Mouse (Mus musculus) erythroblast, embryonic 14.5 days (primary cell): ENCODE measurements around the gene Mup12. TPM values are rescaled to one million over a fixed set of nuclear protein-coding genes. Genes with fewer than 3 reads are reported as not detected.
"Not testable (repeated sequence)": the region's sequence is repeated elsewhere in the genome, so short reads cannot be mapped to it uniquely, and the experiment has no call there.

Experiments
- H3K27me3 ChIP-seq: 2 replicates; pipeline ENCODE4 v1.6.1; 2012; ENCODE audit warnings: inconsistent platforms; ENCODE audit not compliant: control insufficient read depth
- H3K36me3 ChIP-seq: 2 replicates; pipeline ENCODE4 v1.6.1; 2012; ENCODE audit warnings: mild to moderate bottlenecking, inconsistent platforms; ENCODE audit not compliant: control insufficient read depth
- H3K4me1 ChIP-seq: 2 replicates; pipeline ENCODE4 v1.6.1; 2012; ENCODE audit warnings: inconsistent platforms; ENCODE audit not compliant: control insufficient read depth
- H3K4me3 ChIP-seq: replicated peaks from 2 replicates; pipeline ENCODE3; 2012; ENCODE audit warnings: moderate library complexity, mild to moderate bottlenecking, inconsistent platforms
- H3K9me3 ChIP-seq: 2 replicates; pipeline ENCODE4 v1.6.1; 2012; ENCODE audit warnings: low read length, inconsistent platforms, mixed read lengths; ENCODE audit not compliant: control insufficient read depth
- polyA plus RNA-seq: library from polyadenylated mRNA; stranded (reverse); fragments of >175 nt; gene quantifications from 2 replicates; pipeline ENCODE4 v1.2.3, GENCODE M21; 2012

Mup12 gene
- polyA plus RNA-seq: not detected in 2 replicates

GRCm38 (mm10) chr4:60741226-60741625 is at the start of gene Mup12:
Gene Mup12, minus strand, starts transcription at chr4:60741326.
- not testable (repeated sequence) for H3K4me3 ChIP-seq, H3K9me3 ChIP-seq, H3K4me1 ChIP-seq, H3K27me3 ChIP-seq, H3K36me3 ChIP-seq

Other genes with a start within 250 kb of the Mup12 start
- gene Mup1, start 239.4 kb downstream of the Mup12 start, polyA plus RNA-seq: not detected in 2 replicates
- not detected in 2 replicates for gene Mup10, start 159.1 kb downstream of the Mup12 start, polyA plus RNA-seq
- not detected in 2 replicates for gene Mup11, start 78.9 kb downstream of the Mup12 start, polyA plus RNA-seq
- not detected in 2 replicates for gene Mup22, start 80.1 kb upstream of the Mup12 start, polyA plus RNA-seq